Mouse (Mus musculus): Measurements from ENCODE around the gene Cib1.

Gene Cib1

DNA sequence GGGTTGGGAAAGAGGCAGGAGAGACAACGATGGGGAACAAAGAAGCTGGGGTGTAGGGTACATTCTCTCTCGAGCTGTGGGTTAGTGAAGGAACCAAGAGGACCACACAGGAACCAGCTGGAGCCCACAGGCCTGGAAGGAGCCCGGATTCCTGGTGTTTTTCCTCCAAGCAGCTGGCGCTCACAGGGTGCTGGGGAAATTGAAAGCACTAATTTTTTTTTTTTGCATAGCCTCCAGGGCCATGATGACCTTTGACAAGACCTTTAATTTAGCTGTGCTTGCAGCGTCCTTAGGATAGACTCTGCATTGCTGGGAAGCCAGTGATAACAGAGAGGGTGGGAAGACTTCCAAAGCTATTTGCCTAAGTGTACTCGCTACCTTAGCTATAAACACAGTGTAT, 47.6 kb downstream of the Cib1 start:
- DNase-seq (ENCODE audit: low read depth, low spot score): no peak

DNA sequence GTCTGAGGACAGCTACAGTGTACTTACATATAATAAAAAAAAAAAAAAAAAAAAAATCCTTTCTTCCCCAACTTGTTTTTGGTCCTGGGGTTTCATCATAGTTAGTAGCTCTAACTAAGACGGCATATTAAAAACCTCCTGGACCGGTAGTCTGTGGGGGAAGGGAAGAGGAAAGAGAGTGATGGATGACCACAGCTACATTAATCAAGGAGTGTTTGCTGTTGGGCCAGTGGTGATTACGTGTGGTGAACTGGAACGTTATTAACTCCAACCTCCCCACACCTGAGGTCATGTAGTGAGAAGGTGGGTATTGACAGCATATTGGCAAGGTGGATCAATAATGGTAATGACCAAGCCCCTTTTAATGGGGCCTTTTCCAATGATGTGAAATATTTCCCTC, 48.1 kb downstream of the Cib1 start:
- DNase-seq (ENCODE audit: low read depth, low spot score): no peak

DNA sequence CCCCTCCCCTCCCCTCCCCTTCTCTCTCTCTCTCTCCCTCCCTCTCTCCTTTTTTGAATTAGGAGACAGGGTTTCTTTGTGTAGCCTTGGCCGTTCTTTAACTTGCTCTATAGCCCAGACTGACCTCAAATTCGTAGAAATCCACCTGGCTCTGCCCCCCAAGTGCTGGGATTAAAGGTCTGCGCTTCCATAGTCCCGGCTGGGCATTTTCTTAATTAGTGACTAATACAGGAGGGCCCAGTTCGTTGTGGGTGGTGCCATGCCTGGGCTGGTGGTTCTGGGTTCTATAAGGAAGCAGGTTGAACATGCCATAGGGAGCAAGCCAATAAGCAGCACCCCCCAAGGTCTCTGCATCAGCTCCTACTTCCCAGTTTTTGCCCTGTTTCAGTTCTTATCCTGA, 48.6 kb downstream of the Cib1 start:
- DNase-seq (ENCODE audit: low read depth, low spot score): no peak

DNA sequence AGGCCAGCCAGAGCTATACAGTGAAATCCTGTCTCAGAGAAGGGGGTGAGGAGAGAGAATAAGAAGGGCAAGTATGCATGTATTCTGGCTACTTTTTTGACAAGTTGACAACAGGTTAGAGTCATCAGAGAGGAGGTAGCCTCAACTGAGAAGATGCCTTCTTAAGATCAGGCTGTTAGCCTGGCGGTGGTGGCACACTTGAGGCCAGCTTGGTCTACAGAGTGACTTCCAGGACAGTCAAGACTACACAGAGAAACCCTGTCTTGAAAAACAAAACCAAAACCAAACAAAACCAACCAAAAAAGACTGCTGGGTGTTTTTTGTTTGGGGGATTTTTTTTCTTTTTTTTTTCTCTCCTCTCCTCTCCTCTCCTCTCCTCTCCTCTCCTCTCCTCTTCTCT, 49.1 kb downstream of the Cib1 start:
- no peak for DNase-seq (ENCODE audit: low read depth, low spot score)

DNA sequence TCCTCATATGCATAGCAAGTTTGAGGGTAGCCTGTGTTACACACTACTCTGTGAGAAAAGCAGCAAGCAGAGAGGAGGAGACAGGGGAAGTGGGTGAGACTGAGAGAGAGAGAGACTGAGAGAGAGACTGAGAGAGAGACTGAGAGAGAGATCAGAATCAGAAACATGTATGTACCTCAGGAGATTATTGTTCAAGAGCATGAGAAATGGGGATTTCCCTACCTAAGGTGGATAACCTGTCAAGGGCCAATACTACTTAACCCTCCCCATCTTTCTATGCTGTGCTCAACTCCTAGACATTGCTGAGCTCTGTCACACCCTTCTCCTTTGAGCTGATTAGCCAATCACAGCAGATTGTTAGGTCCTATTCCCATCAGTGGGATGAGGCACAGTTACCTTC, 50.5 kb downstream of the Cib1 start:
- DNase-seq (ENCODE audit: low read depth, low spot score): no peak

DNA sequence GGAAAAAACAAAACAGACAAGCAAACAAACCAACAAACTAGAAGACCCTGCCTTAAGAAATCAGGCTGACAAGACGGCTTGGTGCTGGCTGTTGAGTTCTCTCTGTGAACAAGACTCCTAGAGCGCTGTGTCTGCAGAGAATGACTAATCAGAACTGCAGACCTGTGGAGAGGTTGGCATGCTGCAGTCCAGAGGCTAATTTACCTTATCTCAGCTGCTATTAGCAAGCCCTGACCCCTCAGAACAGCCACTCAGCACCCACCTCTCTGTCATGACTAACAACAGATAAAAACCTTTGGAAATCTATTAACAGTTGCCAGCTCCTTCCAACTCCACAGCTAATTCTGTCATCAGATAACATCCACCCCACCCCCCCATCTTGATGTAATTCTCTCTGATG, 51.5 kb downstream of the Cib1 start:
- DNase-seq (ENCODE audit: low read depth, low spot score): no peak

DNA sequence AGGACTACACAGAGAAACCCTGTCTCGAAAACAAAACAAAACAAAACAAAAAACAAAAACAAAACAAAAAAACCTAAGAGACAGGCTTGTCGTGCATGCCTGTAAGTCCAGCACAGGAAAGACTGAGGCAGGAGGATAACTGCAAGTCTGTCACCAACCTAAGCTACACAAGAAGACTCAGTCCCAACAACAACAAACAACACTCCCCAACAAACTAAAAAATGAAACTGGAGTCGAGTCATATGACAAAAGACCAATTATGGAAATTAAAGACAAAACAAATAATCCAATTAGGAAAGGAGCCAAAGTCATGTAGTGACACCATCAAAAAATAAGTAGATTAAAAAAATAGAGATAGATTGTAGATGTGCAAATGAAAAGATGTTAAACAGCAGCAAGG, 52.4 kb downstream of the Cib1 start:
- DNase-seq (ENCODE audit: low read depth, low spot score): no peak

DNA sequence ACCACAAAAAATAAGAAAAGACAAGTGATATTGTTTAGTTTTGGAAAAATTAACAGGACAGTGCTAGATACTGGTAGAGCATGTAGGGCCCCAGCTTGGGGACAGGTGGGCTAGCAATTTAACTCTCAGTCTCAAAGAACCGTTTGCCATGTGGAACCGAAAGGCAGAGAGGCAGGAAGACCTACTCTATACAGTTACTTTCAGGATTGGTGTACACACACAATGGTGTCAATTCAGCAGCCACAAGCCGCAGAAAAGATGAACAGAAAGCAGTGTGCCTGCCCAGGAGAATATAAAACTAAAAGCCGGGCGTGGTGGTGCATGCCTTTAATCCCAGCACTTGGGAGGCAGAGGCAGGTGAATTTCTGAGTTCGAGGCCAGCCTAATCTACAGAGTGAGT, 52.8 kb downstream of the Cib1 start:
- DNase-seq (ENCODE audit: low read depth, low spot score): no peak

DNA sequence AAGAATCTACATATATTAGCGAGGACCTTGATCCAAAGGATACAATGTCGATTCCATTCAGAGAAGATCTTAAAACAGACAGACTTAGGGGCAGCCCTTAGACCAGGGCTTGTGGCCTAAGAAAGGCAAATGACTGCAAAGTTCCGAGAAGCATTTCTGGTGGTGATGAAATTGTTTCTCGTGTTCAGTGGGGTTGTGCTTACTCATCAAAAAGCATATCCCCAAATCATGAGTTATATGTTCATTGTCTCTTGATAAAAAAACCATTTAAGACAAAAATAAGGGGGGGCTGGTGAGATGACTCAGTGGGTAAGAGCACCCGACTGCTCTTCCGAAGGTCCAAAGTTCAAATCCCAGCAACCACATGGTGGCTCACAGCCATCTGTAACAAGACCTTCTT, 53.3 kb downstream of the Cib1 start:
- no peak for DNase-seq (ENCODE audit: low read depth, low spot score)

DNA sequence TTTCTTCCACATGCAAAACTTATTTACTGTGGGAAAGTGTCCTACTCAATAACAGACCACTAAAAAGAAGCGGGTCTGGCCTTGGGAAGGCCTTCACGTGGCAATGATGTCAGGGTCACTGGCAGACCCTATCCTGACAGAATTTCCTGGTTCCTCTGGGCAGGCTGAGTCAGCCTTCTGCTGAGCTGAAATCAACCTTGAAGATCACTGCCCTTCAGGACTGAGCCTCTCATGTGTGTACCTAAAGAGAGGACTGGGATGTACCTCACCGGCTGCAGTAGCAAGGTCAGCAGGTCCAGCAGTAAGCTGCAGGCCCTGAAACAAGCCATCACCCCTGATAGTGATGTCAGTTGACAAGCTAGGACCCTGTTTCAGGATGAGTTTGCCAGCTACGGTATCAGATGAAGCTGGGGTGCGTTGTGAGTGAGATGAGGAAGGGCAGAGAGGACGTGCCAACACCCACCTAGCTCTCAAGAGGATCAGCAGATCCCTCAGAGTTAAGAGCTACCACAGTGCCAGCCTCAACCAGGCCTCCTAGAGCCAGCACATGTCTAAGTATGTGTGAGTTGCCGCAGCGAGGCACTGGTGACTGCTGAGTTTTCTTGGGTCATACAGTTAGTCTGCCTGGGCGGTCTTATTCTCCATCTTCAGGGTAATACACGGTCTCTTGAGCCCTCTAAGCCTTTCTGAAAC, 54.4 kb downstream of the Cib1 start:
- no peak for DNase-seq (ENCODE audit: low read depth, low spot score)

DNA sequence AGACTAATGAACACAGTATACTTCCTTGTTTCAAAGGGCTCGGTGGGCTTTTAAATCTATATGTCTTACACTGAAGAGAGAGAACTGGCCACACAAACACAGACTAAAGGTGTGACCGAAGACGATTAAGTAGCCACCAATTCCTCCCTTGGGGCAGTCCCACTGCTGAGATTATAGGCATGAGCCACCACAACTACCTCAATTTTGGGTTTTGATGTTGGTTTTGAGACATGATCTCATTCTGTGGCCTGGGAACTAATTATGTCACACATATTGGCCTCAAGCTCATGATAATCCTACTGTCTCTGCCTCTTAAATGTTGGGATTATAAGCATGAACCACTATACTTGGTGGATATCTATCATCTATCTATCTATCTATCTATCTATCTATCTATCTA, 55.2 kb downstream of the Cib1 start:
- no peak for DNase-seq (ENCODE audit: low read depth, low spot score)

Data from embryo, embryonic 11.5 days (tissue).